Mouse (Mus musculus) retina, postnatal 1 day (tissue): ENCODE data around the gene Astl.
"Not testable (repeated sequence)": the region's sequence is repeated elsewhere in the genome, so short reads cannot be mapped to it uniquely, and the experiment has no call there.

Source experiments
- DNase-seq: peaks from one replicate; pipeline ENCODE4 v3.0.0-alpha.2; 2012

Gene Astl

GRCm38 (mm10) chr2:127338416-127338815, at the start of gene Astl:
Astl (plus strand) TSS chr2:127338639.
- no peak for DNase-seq

- DNase-seq: no peak
Observed at GRCm38 (mm10) chr2:127292250-127292649, 46.2 kb upstream of the Astl start.

- DNase-seq: no peak
Observed at GRCm38 (mm10) chr2:127297001-127297805, 41.2 kb upstream of the Astl start.

GRCm38 (mm10) chr2:127298056-127298455, 40.4 kb upstream of the Astl start:
- DNase-seq: no peak

- no peak for DNase-seq
Observed at GRCm38 (mm10) chr2:127300701-127301100, 37.7 kb upstream of the Astl start.

GRCm38 (mm10) chr2:127301883-127302282, 36.6 kb upstream of the Astl start:
- no peak for DNase-seq

GRCm38 (mm10) chr2:127304192-127304591, 34.2 kb upstream of the Astl start:
- DNase-seq: not testable (repeated sequence)

- DNase-seq: no peak
Observed at GRCm38 (mm10) chr2:127304609-127305210, 33.7 kb upstream of the Astl start.

- DNase-seq: no peak
Observed at GRCm38 (mm10) chr2:127306123-127306522, 32.3 kb upstream of the Astl start.

GRCm38 (mm10) chr2:127307179-127307578, 31.3 kb upstream of the Astl start:
- DNase-seq: no peak

GRCm38 (mm10) chr2:127308660-127309059, 29.8 kb upstream of the Astl start:
- peak; percentile 36 for DNase-seq

GRCm38 (mm10) chr2:127310246-127310645, 28.2 kb upstream of the Astl start:
- peak; percentile 40 for DNase-seq

- DNase-seq: no peak
Observed at GRCm38 (mm10) chr2:127310685-127311084, 27.8 kb upstream of the Astl start.

GRCm38 (mm10) chr2:127311193-127311592, 27.2 kb upstream of the Astl start:
- no peak for DNase-seq

GRCm38 (mm10) chr2:127312801-127313200, 25.6 kb upstream of the Astl start:
- DNase-seq: no peak

- DNase-seq: no peak
Observed at GRCm38 (mm10) chr2:127313878-127314277, 24.6 kb upstream of the Astl start.

GRCm38 (mm10) chr2:127314467-127315154, 23.8 kb upstream of the Astl start:
- no peak for DNase-seq

GRCm38 (mm10) chr2:127315155-127315470, 23.3 kb upstream of the Astl start:
- DNase-seq: no peak

GRCm38 (mm10) chr2:127316431-127316830, 22.0 kb upstream of the Astl start:
- DNase-seq: no peak

GRCm38 (mm10) chr2:127318136-127318535, 20.3 kb upstream of the Astl start:
- no peak for DNase-seq

GRCm38 (mm10) chr2:127319071-127319470, 19.4 kb upstream of the Astl start:
- no peak for DNase-seq

- no peak for DNase-seq
Observed at GRCm38 (mm10) chr2:127322671-127323285, 15.7 kb upstream of the Astl start.

GRCm38 (mm10) chr2:127323667-127324066, 14.8 kb upstream of the Astl start:
- DNase-seq: no peak

- no peak for DNase-seq
Observed at GRCm38 (mm10) chr2:127324456-127324855, 14.0 kb upstream of the Astl start.
